Mouse (Mus musculus): ENCODE data around the gene Aff3.

Gene Aff3

DNA sequence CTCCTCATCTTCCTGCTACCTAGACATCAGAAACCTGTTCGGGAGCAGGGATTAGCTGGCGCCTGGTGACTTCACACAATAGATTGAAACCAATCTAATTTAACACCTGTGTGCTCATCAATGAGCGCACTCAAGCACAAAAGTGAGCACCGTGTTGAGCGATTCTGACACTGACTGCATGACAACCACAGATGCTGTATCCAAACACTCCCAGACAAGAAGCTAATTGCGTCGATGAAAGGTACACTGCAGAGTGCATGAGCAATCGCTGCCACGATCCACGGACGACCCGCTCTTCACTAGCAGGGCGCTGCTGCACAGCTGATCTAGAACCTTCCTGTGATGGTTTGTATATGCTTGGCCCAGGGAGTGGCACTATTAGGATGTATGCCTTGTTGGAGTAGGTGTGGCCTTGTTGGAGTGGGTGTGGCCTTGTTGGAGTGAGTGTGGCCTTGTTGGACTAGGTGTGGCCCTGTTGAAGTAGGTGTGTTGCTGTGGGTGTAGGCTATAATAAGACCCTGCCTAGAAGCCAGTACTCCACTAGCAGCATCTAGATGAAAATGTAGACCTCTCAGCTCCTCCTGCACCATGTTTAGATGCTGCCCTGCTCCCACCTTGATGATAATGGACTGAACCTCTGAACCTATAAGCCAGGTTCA, 161.2 kb downstream of the Aff3 start:
- no peak for DNase-seq (ENCODE audit: extremely low read depth, insufficient read length, low spot score)

DNA sequence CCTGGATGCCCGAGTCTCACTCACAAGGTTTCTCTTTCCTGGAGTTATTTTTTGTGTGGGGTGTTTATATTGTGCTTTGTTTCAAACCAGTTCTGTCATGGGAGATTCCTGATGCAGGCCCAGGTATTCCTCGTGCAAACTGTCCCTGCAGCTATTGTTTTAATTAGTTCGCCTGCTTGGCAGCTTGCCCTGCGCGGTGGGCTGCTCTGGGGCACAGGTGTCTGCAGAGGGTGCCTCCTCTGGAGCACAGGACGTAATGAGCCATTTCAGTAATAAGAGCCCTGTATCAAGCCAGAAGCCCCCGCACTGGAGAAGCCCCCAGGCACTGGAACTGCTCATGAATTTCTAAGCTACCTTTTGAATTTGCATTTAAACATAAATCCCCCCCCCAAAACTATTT, 162.0 kb downstream of the Aff3 start:
- DNase-seq (ENCODE audit: extremely low read depth, insufficient read length, low spot score): no peak

DNA sequence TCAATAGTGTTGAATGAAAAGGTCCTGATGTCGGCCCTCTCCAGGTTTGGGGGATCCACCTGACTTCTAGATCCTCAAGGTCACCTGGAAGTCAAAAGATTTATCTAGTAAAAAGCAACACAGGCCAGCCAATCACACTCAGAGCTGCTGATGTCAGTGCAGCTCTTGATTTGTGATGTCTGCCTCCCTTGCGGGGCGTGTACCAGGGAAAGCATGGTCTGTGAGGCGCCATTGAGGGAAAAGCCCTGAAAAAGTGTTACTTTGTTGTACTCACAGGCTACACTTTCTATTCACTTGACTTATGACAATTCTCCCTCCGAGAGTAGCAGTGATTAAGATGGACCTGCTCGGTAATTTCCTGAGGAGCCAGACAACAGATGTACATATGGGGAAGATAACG, 163.5 kb downstream of the Aff3 start:
- DNase-seq (ENCODE audit: extremely low read depth, insufficient read length, low spot score): no peak

DNA sequence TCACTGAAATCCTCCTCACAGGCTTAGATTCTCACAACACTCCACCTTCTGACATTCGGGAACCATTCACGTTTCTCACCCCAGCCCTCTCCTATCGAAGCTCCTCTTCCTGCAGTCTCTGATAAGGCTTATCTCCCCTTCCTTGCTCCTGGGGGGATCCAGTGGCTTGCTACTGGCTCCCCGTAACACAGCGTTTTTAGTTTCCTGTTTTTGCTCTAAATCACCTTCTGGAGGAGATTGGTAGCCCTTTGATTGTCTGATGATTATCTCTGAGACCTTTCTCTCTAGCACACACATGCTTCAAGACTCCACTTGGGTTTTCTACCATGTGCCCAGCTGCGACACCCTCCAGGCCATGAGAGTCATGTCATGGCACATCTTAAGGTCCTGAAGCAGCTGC, 165.3 kb downstream of the Aff3 start:
- no peak for DNase-seq (ENCODE audit: extremely low read depth, insufficient read length, low spot score)

DNA sequence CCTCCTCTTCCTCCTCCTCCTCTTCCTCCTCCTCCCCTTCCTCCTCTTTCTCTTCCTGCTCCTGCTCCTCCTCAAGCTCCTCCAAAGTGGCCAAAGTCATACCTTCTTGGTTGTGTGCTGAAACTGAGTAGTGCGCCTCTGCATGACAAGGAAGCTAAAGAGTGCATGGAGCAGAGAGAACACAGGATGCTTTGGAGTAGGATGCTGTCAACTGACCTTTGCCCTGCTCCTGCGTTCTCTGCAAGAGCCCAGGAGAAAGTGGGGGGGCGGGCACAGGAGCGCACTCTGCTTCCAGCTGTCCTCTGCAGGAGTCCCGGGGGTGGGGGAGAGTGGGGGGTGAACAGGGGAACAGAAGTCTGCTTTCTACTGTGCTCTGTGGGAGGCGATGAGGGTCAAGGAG, 167.2 kb downstream of the Aff3 start:
- no peak for DNase-seq (ENCODE audit: extremely low read depth, insufficient read length, low spot score)

DNA sequence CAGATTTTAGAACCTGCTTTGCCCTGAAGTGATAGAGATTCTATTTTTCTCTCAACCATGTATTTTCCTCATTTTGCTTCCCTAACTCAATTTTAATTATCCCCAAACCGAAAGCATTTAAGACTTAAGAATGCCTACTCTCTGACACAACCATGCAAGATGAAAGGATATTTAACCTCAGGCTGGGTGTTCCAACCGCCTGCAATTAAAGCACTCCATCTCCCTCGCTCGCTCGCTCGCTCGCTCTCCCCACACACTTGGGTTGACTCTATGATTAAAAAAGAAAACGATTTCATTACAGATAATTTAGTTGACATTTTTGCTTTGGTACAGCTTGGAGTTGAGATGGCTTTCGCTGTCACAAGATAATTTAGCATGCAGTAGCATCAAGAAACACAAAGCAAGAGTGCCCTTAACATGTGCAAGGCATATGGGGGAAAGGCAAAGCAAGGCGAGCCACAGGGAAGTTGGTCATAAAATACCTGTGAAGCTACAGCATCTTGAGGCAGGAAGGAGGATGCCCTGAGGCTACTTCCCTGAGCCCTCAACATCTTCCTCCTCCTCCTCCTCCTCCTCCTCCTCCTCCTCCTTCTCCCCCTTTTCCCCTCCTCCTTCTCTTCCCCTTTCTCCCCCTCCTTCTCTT, 167.7 kb downstream of the Aff3 start:
- DNase-seq (ENCODE audit: extremely low read depth, insufficient read length, low spot score): no peak

DNA sequence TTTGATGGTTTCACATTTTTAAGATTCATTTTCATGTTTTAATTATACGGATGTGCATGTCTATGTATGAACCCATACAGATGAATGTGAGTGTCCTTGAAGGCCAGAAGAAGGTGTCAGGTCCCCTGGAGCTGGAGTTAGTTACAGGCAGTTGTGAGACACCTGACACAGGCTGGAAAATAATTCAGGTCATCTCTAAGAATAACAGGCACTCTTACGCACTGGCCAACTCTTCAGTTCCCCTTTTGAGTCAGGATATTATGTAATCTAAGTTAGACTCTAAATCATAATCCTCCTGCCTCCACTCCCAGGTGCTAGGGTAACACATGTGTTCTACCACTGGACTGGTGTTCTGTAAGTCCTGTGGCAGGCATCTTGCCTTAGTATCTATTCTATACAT, 169.5 kb downstream of the Aff3 start:
- DNase-seq (ENCODE audit: extremely low read depth, insufficient read length, low spot score): no peak

DNA sequence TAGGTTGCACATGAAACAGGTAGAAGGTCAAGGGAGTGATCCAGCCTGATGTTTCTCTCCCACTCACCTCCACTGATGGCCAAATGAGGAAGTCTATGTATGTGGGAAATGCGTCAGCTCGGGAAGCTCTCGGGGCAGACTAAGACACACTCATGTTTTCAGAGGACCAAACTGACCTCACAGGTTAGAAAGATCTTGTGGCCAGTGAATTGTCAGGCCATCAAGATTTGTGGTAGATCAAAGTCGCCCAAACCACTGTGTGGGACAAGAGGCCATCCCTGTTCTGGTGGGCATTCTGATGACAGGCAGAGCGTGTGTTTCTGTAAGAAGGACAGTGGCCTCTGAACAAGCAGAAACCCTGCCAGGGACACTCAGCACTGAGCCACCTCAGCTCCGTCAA, 175.0 kb downstream of the Aff3 start:
- DNase-seq (ENCODE audit: extremely low read depth, insufficient read length, low spot score): no peak

DNA sequence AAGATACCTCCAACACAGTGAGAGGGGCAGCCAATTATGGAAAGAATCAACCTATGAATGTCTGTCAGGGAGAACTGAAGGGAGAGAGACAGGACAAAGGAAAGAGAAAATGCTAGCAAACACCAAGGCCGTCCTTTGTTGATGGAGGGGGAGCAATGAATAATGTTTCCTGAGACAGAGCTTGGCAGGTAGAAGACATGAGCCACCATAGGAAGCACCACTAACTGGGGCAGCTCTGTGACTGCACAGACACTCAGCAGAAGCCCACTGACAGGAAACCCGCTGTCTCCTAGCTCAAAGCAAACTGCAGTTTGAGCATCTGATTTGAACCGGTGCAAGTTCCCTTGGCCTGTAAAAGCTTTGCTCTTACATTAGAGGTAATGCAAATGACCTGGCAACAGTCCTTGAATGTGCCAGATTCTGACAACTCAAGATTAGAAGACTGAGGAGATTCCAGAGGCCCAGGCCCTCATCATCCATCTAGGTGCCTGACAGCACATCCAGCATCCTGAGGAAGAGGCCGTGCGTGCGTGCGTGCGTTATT, 176.0 kb downstream of the Aff3 start:
- no peak for DNase-seq (ENCODE audit: extremely low read depth, insufficient read length, low spot score)

DNA sequence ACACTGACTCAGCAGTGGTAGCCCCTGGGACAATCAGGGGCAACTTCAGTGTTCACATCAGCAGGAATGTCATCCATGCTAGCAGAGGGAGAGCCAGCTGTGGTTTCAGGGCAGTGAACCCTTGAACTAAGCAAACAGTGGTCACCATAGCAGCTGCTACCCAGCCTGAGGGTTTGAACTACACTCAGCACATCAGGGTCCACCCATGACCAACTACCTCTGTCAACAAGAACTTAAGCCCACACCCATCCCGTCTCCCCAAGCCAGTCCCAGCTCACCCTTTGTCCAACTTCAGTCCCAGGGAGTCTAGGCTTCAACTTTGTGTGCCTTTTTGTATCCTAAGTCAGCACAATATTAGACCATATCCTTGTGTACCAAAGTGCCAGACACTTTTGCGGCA, 176.9 kb downstream of the Aff3 start:
- no peak for DNase-seq (ENCODE audit: extremely low read depth, insufficient read length, low spot score)

DNA sequence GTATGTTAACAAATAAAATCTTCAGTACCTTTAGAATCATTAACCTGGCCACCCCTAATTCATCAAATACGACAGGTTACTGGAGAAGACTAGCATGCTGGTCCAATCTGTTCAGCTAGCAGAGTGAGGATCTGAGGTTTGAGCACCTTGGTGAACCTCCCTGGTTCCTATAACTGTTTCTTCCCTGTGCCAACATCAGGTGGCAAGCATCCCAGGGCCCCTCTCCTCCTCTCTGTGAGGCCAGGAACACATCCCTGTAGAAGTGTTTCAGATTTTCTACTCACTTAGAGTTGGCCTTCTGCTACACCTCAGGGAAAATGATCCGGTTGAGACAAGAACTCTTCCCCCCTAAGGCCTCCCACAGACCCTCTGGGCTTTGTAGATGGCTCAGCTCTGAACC, 181.6 kb downstream of the Aff3 start:
- DNase-seq (ENCODE audit: extremely low read depth, insufficient read length, low spot score): no peak

DNA sequence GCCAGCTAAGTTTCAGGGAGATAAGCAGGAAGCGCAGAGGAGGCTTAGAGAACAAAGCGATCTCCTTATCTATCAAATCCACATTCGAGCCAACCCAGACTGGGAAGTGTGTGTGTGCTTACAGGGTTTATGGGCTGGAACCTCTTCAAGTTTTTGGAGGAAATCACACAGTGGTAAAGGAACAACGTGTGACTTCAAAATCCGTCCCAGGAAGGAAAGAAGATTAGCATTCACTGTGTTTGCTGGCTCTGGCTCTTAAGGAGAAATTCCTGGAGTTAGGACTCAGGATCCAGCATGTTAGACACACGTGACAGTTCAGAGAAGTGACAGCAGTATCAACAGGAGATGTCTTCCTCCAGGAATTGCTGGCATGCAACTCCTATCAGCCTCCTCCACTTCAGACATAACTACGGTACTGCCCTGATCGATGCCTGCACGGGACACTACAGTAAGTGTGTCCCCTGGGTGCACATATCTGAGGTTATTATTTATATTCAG, 186.5 kb downstream of the Aff3 start:
- no peak for DNase-seq (ENCODE audit: extremely low read depth, insufficient read length, low spot score)

DNA sequence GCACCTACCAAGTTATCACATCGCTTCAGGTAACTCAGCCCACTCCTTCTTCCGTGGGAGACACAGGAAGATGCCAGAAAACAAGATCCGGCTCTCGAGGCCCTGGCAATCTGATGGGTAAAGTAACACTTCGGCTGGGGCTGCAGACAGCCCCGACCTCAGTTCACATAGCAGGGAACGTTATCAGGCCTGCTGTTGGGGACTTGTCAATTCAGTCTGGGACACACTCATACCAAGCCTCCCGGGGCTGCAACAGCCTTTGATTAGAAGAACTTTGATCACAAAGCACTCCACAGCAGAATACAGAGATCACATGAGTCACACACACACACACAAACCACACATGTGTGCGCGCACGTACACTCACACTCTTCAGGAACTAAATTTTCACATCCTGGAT, 193.9 kb downstream of the Aff3 start:
- DNase-seq (ENCODE audit: extremely low read depth, insufficient read length, low spot score): no peak

DNA sequence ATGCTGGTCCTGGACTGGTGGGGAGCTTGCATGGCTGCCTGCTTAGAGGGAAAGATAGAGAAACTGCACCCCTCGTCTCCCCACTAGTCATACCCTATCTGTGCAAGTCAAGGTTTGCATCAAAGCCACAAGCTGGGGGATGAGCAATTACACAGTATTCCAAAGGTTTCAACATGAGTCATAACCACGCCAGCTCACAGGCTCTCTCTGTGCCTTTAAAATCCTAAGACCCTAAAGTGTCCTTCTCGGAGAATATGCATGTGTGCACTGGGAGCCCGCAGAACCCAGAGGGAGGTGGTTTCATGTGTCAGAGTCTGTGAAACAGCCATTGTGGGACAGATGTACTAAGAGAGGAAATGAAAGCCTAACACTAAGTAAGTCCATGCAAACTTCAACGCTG, 194.6 kb downstream of the Aff3 start:
- no peak for DNase-seq (ENCODE audit: extremely low read depth, insufficient read length, low spot score)

DNA sequence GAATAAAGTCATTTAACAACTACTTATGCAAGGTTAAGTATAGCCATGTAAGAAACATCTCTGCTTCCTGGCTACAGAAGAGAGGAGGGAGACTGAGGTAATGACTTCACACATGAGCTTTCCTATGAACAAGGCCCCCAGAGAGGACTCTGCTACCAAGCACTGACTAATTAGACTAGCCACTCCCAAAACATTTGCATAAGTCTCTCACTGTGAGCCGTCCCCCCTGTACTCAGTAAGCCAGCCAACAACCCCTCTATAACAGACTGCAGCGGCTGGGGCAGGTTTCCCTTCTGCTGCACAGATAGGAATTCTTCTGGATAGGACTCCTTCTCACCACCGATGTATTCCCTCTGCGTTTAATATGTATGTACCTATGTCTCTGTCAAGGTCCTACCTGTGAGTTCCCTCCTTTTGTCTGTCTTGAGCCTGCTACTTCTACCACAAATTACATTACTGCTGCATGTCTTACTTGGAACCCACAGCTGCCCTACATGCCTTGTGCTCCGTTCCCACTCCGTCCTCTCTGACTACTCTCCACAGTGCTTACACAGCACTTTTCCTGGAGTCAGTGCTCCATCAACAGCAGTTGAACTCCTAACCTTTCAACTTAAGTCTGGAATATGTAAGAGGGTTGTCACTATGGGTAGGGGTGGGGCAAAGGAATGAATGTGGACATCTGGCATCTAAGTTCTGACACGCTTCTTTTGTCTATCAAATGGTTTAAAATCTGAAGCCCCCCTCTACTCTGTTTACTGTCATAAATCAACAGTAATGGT, 197.3 kb downstream of the Aff3 start:
- DNase-seq (ENCODE audit: extremely low read depth, insufficient read length, low spot score): no peak

DNA sequence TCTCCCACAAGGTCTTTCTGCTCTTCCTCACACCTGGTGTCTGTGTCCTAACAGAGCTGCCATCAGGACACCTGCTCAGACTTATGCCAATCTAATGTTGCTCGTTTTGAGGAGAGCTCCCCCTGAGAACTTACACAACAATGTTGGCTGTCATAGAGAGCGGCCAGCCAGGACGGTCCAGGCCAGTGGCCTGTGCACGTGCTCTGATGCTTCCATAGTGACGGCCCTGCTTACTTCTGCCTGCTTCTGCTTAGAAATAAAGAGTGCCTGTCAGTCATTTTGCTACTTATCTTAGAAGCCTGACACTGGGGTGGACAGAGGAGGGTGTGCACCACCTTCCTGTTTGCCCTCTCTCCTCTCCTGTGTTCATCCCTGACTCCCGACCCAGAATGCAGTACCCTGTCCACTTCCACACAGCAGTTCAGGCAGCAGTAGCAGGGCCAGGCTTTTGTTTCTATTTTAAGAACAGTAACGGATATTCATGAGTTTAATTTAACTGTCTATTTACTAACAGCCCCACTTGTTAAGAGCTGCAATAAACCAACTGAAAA, 208.0 kb downstream of the Aff3 start:
- no peak for DNase-seq (ENCODE audit: extremely low read depth, insufficient read length, low spot score)

DNA sequence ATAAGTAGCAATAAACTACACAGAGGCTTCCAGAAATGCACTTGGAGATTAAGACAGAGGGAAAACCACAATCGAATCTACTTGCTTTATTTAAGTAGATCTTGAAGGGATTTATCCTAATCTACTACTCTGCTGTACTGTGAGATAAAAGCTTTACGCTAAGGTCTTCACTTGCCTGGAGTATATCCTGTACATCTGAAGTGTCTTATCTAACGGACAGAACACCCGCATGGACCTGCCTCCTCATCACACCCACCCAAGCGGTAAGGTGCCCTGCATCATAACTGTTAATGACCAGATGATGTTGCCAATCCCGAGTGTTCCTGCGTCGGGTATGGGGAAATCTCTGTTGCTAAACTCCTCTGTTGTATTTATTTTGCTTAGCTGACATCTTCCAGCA, 209.8 kb downstream of the Aff3 start:
- DNase-seq (ENCODE audit: extremely low read depth, insufficient read length, low spot score): no peak

DNA sequence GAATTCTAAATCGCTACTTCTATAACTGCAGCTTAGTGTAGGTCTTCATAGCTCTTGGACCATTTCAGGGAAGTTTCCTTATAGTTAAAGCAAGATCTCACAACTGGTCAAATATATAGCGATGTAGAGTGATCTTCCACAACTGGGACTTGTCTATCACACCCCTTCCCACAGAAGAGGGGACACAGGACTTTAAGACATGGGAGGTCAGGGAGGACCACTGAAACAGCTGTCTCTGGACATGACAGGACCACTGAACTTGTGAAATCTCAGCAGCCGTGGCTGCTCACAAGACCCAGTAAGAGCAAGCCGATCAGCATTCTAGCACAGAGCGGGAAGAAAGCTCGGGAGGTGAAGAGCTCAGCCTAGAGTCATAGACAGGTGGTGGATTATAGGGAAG, 213.4 kb downstream of the Aff3 start:
- DNase-seq (ENCODE audit: extremely low read depth, insufficient read length, low spot score): no peak

DNA sequence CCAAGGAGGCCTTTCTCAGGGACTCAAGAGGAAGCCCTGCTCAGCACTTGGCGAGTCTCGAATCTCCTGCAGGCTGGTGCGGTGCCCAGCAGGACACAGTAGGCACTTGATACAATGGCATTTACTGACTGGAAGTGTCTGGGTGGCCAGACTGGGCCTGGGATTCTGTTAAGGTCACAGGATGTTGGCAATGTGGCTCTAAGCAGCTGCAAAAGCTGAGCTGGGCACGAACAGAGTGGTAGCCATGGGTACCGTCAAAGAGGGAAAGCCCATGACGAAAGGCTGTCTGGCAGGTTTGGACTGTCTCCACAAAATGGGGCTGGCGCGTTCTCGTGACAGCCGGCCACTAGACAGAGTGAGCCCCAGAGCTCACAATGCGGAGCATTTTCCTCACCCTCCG, 214.1 kb downstream of the Aff3 start:
- no peak for DNase-seq (ENCODE audit: extremely low read depth, insufficient read length, low spot score)

DNA sequence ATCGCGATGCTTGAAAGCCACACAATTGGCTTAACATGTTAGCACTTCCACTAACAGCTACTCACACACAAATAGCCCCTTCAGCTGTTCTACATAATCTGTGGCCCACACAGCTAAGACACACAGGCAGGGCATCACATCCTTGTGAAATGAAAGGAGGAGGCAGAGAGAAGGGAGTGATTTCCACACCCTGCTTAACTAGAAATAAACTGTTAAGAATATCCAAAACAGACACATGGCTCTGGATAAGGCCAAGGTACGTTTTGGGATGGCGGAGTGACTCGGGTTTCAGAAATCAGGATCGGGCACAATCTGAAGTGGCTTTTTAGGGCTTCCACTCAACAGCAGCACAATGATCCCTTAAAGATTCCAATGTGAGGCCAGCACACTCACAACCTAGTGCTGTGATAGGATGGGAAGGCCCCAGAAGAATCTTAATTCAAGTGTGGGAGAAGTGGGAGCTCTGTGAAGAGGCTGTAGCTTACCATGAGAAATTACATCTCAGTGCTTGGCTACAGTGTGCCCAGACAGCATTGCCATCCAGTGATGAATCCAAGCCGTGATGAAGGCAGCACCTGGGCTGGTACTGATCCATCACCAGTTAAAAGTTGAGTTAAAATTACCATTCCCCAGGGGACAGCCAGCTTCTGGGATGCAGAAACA, 214.8 kb downstream of the Aff3 start:
- no peak for DNase-seq (ENCODE audit: extremely low read depth, insufficient read length, low spot score)

DNA sequence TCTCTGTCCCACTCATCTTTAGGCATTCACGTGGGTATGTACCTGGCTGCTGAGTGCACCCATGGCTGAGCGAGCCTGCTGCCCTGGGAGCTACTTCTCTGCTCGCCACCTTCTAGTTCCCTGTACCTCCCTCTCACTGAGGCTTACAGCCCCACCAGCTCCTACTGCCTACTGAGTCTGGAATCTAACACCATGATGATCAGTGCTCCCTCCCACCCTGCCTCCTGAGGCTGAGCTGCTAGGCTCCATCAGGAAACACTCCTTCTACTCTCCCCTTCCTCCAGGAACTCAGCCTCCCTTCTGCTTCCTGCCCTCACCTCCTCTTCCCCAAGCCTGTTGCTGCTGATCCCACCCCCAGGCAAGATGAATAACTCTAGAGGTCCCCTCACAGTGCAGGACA, 215.9 kb downstream of the Aff3 start:
- no peak for DNase-seq (ENCODE audit: extremely low read depth, insufficient read length, low spot score)

Data from 3134 (cell line).